Mouse (Mus musculus) C2C12 (cell line): Measurements from ENCODE around the gene Slc38a3. TPM values are rescaled to one million over a fixed set of nuclear protein-coding genes. Genes with fewer than 3 reads are reported as not detected.

Experiments
- H3K27me3 ChIP-seq: one replicate; pipeline ENCODE4 v1.6.1; 2011; ENCODE audit not compliant: control insufficient read depth, insufficient read depth, insufficient read length
- H3K36me3 ChIP-seq: one replicate; pipeline ENCODE4 v1.6.1; 2011; ENCODE audit not compliant: control insufficient read depth, insufficient read depth
- H3K4me3 ChIP-seq: one replicate; pipeline ENCODE4 v1.5.1; 2011; ENCODE audit warnings: mild to moderate bottlenecking, control low read depth; ENCODE audit not compliant: poor library complexity, insufficient read depth, severe bottlenecking
- H3K79me2 ChIP-seq: one replicate; pipeline ENCODE4 v1.6.1; 2011; ENCODE audit not compliant: control insufficient read depth, insufficient read depth
- H3K79me3 ChIP-seq: one replicate; pipeline ENCODE4 v1.6.1; 2011; ENCODE audit warnings: low read depth, control low read depth
- H3ac ChIP-seq: one replicate; pipeline ENCODE3; 2011; ENCODE audit warnings: low read depth; ENCODE audit not compliant: control insufficient read depth, insufficient read length
- CEBPB ChIP-seq: IDR thresholded peaks from one replicate; pipeline ENCODE4 v1.6.1; 2011; ENCODE audit warnings: low read depth, mild to moderate bottlenecking, control low read depth, moderate library complexity
- CTCF ChIP-seq: IDR thresholded peaks from one replicate; pipeline ENCODE4 v1.5.1; 2011; ENCODE audit not compliant: control insufficient read depth, insufficient read depth, insufficient read length
- FOSL1 ChIP-seq: IDR thresholded peaks from one replicate; pipeline ENCODE4 v1.8.0; 2011; ENCODE audit warnings: mild to moderate bottlenecking, low read length; ENCODE audit not compliant: poor library complexity, insufficient read depth, severe bottlenecking
- MAX ChIP-seq: IDR thresholded peaks from one replicate; pipeline ENCODE4 v1.6.1; 2011; ENCODE audit warnings: mild to moderate bottlenecking, control low read depth
- MYOD1 ChIP-seq: IDR thresholded peaks from one replicate; pipeline ENCODE4 v1.6.1; 2011; ENCODE audit warnings: low read depth; ENCODE audit not compliant: control insufficient read depth, insufficient read length
- MYOG ChIP-seq: IDR thresholded peaks from one replicate; pipeline ENCODE4 v1.6.1; 2011; ENCODE audit not compliant: control insufficient read depth, insufficient read length; ENCODE audit errors: extremely low read depth
- USF1 ChIP-seq: IDR thresholded peaks from one replicate; pipeline ENCODE4 v1.6.1; 2011; ENCODE audit warnings: low read depth, mild to moderate bottlenecking, control low read depth, moderate library complexity
- polyA plus RNA-seq: library from polyadenylated mRNA; unstranded; fragments of >200 nt; fragmentation: generic; extraction: Trizol; gene quantifications from one replicate; pipeline ENCODE4 v1.2.1, GENCODE M21; 2012; ENCODE audit warnings: missing spikeins

Gene Slc38a3
- polyA plus RNA-seq, 1 experiment: 0.01 TPM

- Histone ChIP-seq H3ac (no peak overlapping the region), H3K79me3 (no peaks in the 10 kb centered on the region), H3K4me3 (no peak overlapping the region), H3K27me3 (peaks cover 2% of the 10 kb centered on the region), H3K36me3 (no peaks in the 10 kb centered on the region), H3K79me2 (no peaks in the 10 kb centered on the region)
- TF ChIP-seq USF1: no peak
Observed at GRCm38 (mm10) chr9:107696845-107697610, 27.7 kb upstream of the Slc38a3 start.

- H3K79me2 ChIP-seq: no peaks in the 10 kb centered on the region
- peaks cover 11% of the 10 kb centered on the region for H3K27me3 ChIP-seq
- no peak overlapping the region for H3ac ChIP-seq
- H3K4me3 ChIP-seq: no peak overlapping the region
- TF ChIP-seq FOSL1: no peak
- TF ChIP-seq USF1: no peak
- no peak for TF ChIP-seq CEBPB
- no peak for TF ChIP-seq MYOD1
- no peak for TF ChIP-seq CTCF
- TF ChIP-seq MYOG: no peak
- no peak for TF ChIP-seq MAX
- no peaks in the 10 kb centered on the region for H3K36me3 ChIP-seq
- H3K79me3 ChIP-seq: no peaks in the 10 kb centered on the region
Observed at GRCm38 (mm10) chr9:107696106-107696479, 26.8 kb upstream of the Slc38a3 start.

- TF ChIP-seq MYOD1 (no peak), CTCF (no peak), MAX (no peak), MYOG (no peak), CEBPB (no peak), FOSL1 (no peak), USF1 (no peak)
- H3K4me3 ChIP-seq: no peak overlapping the region
- H3K79me2 ChIP-seq: no peaks in the 10 kb centered on the region
- no peak overlapping the region for H3ac ChIP-seq
- H3K79me3 ChIP-seq: no peaks in the 10 kb centered on the region
- peaks cover 16% of the 10 kb centered on the region for H3K27me3 ChIP-seq
- no peaks in the 10 kb centered on the region for H3K36me3 ChIP-seq
Observed at GRCm38 (mm10) chr9:107695441-107696105, 26.2 kb upstream of the Slc38a3 start.

GRCm38 (mm10) chr9:107694627-107695026 is 25.3 kb upstream of the Slc38a3 start:
- Histone ChIP-seq H3K79me2 (no peaks in the 10 kb centered on the region), H3K36me3 (no peaks in the 10 kb centered on the region), H3K4me3 (no peak overlapping the region), H3K27me3 (peaks cover 22% of the 10 kb centered on the region), H3K79me3 (no peaks in the 10 kb centered on the region), H3ac (no peak overlapping the region)
- TF ChIP-seq USF1 (no peak), CEBPB (no peak), CTCF (no peak), MYOG (no peak), MAX (no peak), MYOD1 (no peak), FOSL1 (no peak)

- Histone ChIP-seq H3K4me3 (no peak overlapping the region), H3K79me2 (no peaks in the 10 kb centered on the region), H3K79me3 (no peaks in the 10 kb centered on the region), H3K36me3 (no peaks in the 10 kb centered on the region), H3ac (no peak overlapping the region), H3K27me3 (peaks cover 25% of the 10 kb centered on the region)
- TF ChIP-seq MYOD1: no peak
- TF ChIP-seq USF1: no peak
- TF ChIP-seq MAX: no peak
- TF ChIP-seq MYOG: no peak
- no peak for TF ChIP-seq CTCF
- TF ChIP-seq CEBPB: no peak
- no peak for TF ChIP-seq FOSL1
Observed at GRCm38 (mm10) chr9:107693433-107693987, 24.2 kb upstream of the Slc38a3 start.

- Histone ChIP-seq H3K79me2 (no peaks in the 10 kb centered on the region), H3K36me3 (no peaks in the 10 kb centered on the region), H3K79me3 (no peaks in the 10 kb centered on the region), H3K27me3 (peaks cover 25% of the 10 kb centered on the region), H3K4me3 (no peak overlapping the region), H3ac (no peak overlapping the region)
- TF ChIP-seq CTCF (no peak), USF1 (no peak), MYOG (no peak), FOSL1 (no peak), MAX (no peak), CEBPB (no peak), MYOD1 (no peak)
Observed at GRCm38 (mm10) chr9:107692785-107693184, 23.5 kb upstream of the Slc38a3 start.
